Mouse (Mus musculus): ENCODE data around the gene Parvb. TPM values are rescaled to one million over a fixed set of nuclear protein-coding genes. Genes with fewer than 3 reads are reported as not detected.

Gene Parvb
- polyA plus RNA-seq (2015; fragmentation: Nextera tagmentation; extraction: Ambion mirVana), result 4.7 and 6.2 TPM in 2 replicates

DNA sequence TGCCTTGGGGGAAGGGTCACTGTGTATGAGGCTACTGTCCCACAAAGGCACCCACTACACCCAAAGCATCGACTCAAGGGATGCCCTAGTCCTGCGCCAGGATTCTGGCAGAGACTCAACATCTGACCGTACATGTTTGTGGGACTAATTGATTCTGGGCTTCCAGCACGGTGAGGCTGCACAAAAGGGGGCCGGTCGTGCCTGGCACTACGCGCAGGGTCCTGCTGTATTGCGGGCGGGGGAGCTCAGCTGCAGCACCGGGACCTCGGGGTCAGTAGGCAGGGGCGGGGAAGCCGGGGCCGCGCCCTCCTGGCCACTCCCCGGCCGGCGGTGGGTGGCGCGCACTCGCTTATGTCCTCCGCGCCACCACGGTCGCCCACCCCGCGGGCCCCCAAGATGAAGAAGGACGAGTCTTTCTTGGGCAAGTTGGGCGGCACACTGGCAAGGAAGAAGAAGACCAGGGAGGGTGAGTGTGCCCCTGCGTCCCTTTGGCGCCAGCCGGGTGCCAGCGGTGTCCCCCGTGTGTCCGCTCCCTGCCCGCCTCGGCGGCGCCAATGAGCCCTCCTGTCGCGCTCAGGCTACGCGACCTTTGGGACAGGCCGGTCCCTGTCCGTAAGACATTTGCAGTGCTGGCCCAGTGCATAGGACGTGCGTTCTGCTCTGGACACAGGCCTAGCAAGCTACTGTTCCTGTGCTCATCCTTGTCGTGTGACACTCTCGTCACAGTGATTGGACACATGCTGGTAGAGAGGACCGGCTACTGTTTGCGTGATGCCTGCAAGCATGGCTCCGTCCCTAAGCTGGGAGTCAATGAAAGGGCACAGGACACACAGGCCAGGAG is at the start of gene Parvb:
Parvb (plus strand) TSS at position 323 of the 841 bp plus-strand sequence.
- Histone ChIP-seq H3K27ac (peak within 1 kb of the TSS; percentile 75), H3K9ac (replicated peaks) (peak within 1 kb of the TSS; percentile 70), H3K4me2 (replicated peaks) (peak within 1 kb of the TSS; percentile 83), H3K4me1 (replicated peaks) (peaks cover 57% of the 10 kb centered on the region), H3K4me3 (replicated peaks) (peak within 1 kb of the TSS; percentile 44), H3K27me3 (no peaks in the 10 kb centered on the region), H3K36me3 (no peaks in the 10 kb centered on the region), H3K9me3 (no peaks in the 10 kb centered on the region)
- peak; percentile 41 for ATAC-seq
- WGBS, result under 1% methylated on average over 53 of the region's 53 CpGs

DNA sequence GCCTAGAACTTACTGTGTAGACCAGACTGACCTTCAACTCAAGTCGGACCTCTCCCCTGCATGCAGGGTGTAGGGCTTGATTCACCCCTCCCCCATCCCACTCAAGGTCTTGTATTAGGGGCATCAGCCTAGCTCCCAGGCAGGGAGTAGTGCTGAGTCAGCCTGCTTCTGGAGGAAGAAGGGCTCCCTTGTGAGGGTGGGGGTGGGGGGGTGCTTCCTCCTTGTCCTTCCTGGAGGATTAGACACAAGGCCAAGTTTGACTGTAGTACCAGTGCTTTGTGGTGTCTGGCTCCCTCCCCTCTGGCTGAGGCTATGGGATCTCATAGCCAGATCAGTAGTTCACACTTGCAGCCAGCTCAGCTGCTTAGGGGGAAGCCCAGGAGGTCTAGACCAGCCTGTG is 47.9 kb upstream of the Parvb start:
- Histone ChIP-seq H3K36me3 (no peaks in the 10 kb centered on the region), H3K4me2 (replicated peaks) (no peak overlapping the region), H3K4me3 (replicated peaks) (no peak overlapping the region), H3K27ac (no peak overlapping the region), H3K4me1 (replicated peaks) (no peaks in the 10 kb centered on the region), H3K27me3 (no peaks in the 10 kb centered on the region), H3K9me3 (no peaks in the 10 kb centered on the region), H3K9ac (replicated peaks) (no peak overlapping the region)
- no peak for ATAC-seq
- 41% methylated on average over 1 of the region's 1 CpGs for WGBS

DNA sequence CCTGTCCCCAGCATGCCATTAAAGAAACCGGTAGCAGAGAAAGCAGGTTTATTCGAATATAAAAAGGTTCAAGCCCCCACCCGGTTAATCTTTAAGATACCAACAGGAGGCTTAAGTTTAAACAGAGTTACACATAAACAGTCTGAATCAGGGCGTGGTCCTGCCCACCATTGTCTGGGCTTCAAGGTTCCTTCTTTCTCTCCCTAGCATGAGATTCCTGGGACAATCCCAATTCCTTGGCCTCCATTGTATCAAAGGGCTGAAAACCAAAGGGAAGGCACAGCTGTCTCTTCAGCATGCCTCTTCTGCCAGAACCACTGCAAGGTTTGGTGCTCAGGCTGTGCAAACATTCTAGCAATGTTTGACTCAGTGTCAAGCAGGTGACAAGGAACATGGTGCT is 45.6 kb upstream of the Parvb start:
- no peak for ATAC-seq
- H3K4me3 ChIP-seq (replicated peaks), result no peak overlapping the region
- H3K9me3 ChIP-seq, result no peaks in the 10 kb centered on the region
- H3K4me2 ChIP-seq (replicated peaks), result no peak overlapping the region
- H3K4me1 ChIP-seq (replicated peaks), result peaks cover 11% of the 10 kb centered on the region
- H3K9ac ChIP-seq (replicated peaks), result no peak overlapping the region
- H3K27ac ChIP-seq, result no peak overlapping the region
- 56% methylated on average over 4 of the region's 4 CpGs for WGBS
- H3K27me3 ChIP-seq, result no peaks in the 10 kb centered on the region
- H3K36me3 ChIP-seq, result no peaks in the 10 kb centered on the region

DNA sequence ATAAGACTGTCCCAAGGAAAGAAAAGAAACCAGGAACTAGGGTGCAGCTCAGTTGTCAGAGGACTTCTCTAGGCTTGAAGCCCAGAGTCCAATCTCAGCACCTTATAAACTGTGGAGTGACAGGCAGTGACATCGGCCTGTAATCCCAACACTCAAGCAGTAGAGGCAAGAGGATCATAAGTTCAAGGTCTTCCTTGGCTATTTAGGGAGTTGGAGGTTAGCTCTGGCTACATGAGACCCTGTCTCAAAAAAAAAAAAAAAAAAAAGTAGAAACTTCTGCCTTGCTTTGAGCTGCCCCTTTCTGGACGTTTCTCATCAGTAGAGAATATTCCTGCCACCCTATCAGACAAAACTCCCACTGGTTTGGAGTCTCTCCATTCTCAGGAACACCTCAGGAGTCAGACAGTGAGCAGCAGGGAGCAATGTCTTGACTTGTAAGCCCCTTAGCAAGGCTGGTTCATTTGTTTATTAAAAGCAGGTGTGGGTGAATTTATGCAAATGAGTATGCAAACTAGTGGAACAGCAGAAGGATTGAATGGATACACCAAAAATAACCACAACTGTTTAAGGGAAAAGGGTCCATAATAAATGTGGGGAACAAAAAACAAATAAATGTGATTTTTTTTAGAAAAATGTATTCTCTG is 42.8 kb upstream of the Parvb start:
- WGBS, result 62% methylated on average over 2 of the region's 2 CpGs
- Histone ChIP-seq H3K9me3 (no peaks in the 10 kb centered on the region), H3K36me3 (no peaks in the 10 kb centered on the region), H3K4me1 (replicated peaks) (peaks cover 29% of the 10 kb centered on the region), H3K9ac (replicated peaks) (no peak overlapping the region), H3K4me2 (replicated peaks) (no peak overlapping the region), H3K27me3 (no peaks in the 10 kb centered on the region), H3K27ac (no peak overlapping the region), H3K4me3 (replicated peaks) (no peak overlapping the region)
- ATAC-seq, result no peak

DNA sequence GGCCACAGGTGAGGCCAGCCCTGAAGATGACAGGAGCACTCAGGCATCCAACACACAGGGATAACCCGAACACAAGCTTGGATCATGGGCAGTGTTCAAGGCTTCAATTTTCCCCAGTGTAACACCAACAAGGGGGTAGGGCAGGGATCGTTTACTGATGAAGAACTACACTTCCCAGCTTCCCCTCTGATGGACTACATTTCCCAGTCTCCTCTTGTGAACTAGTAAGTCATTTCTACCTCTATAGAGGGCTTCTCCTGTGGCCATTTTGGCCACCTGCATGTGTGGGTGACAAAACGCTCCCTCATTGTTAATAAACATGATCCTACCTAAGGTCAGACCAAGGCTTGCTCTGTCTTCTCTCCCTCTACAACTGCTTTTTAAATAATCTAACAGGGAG is 42.0 kb upstream of the Parvb start:
- Histone ChIP-seq H3K9me3 (no peaks in the 10 kb centered on the region), H3K36me3 (no peaks in the 10 kb centered on the region), H3K27me3 (no peaks in the 10 kb centered on the region), H3K4me3 (replicated peaks) (no peak overlapping the region), H3K4me1 (replicated peaks) (peaks cover 29% of the 10 kb centered on the region), H3K9ac (replicated peaks) (no peak overlapping the region), H3K4me2 (replicated peaks) (no peak overlapping the region), H3K27ac (no peak overlapping the region)
- 40% methylated on average over 3 of the region's 3 CpGs for WGBS
- no peak for ATAC-seq

DNA sequence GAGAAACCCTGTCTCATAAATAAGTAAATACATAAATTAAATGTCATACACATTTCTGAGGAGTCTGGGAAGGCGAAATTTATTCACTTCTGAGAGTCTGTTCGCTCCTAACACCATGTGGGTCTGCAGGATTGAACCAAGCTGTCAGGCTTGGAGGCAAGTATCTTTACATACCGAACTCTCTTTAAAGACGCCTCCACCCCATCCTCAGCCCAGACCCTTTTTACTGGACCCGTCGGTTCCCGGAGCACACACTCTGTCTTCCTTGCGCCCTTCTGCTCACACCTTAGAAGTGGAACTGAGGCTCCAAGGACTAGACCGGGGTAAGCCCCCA is 40.2 kb upstream of the Parvb start:
- H3K4me1 ChIP-seq (replicated peaks), result peaks cover 29% of the 10 kb centered on the region
- no peak for ATAC-seq
- H3K4me2 ChIP-seq (replicated peaks), result peak overlapping the region; percentile 78
- H3K36me3 ChIP-seq, result peaks cover 14% of the 10 kb centered on the region
- peak overlapping the region; percentile 85 for H3K27ac ChIP-seq
- no peaks in the 10 kb centered on the region for H3K9me3 ChIP-seq
- peak overlapping the region; percentile 82 for H3K4me3 ChIP-seq (replicated peaks)
- H3K9ac ChIP-seq (replicated peaks), result peak overlapping the region; percentile 79
- H3K27me3 ChIP-seq, result no peaks in the 10 kb centered on the region
- 2% methylated on average over 9 of the region's 9 CpGs for WGBS

DNA sequence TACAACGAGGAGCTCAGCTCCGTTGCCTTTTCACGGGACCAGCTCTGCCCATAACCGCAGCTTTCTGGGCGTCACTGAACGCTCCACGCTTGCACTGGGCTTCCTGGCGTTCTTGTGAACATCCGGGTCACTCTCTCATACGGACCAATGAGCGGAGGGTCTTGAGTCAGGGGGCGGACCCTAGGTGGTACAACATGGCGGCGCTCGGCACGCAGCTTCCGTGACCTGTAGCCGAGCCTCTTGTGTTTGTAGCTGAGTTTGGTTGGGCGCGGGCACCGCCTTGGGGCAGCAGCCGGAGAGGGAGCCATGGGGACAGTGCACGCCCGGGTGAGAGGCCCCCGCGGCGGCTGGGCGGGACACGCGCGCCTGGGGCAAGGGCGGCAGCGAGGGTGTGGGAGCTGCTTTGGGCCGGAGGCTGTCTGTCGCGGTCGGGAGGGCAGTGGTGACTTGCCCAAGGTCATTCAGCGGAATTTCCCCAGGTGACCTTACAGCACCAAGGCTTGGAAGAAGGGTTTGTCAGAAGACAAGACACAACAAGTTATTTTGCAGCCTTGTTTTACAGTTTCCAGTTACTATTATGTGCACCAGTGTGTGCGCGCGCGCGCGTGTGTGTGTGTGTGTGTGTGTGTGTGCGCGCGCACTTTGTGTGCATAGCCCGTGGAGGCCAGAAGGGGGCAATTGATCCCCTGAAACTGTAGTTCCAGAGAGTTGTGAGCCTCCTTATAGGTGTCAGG is 39.6 kb upstream of the Parvb start, which contains the start of gene Samm50:
Samm50 (plus strand) TSS at position 184 of the 734 bp plus-strand sequence.
- Histone ChIP-seq H3K27ac (peak within 1 kb of the TSS; percentile 85), H3K4me3 (replicated peaks) (peak within 1 kb of the TSS; percentile 82), H3K36me3 (peaks cover 19% of the 10 kb centered on the region), H3K9ac (replicated peaks) (peak within 1 kb of the TSS; percentile 79), H3K4me2 (replicated peaks) (peak within 1 kb of the TSS; percentile 78), H3K4me1 (replicated peaks) (peaks cover 29% of the 10 kb centered on the region), H3K27me3 (no peaks in the 10 kb centered on the region), H3K9me3 (no peaks in the 10 kb centered on the region)
- ATAC-seq, result peak; percentile 99
- WGBS, result 5% methylated on average over 48 of the region's 48 CpGs

DNA sequence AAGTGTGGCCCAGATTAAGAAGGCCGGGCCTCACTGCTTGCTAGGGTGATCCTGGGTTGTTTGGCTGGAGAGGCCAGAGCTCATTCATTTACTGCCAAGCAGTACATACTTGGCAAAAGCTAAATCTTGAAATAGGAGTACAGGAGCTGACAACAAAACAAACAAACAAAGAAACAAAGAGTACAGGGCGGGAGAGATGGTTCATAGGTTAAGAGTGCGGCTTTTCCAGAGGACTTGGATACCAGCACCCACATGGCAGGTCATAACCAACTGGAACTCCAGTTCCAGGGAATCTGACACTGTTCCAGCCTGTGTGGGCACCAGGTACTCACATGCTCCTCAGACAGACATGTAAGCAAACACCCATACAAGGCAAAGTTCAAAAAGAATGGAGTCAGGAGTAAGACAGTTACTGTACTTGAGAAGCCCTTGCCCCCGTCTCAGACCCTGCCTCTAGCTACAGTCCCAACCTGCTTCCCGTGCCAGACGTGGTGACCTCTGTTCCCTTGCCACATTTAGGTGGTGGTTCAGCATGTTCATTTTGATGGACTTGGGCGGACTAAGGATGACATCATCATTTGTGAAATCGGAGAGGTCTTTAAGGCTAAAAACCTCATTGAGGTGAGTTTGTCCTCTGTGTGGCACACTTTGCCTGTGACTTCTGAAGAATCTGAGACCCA is 35.2 kb upstream of the Parvb start:
- WGBS, result 87% methylated on average over 8 of the region's 8 CpGs
- Histone ChIP-seq H3K27me3 (no peaks in the 10 kb centered on the region), H3K9ac (replicated peaks) (no peak overlapping the region), H3K4me2 (replicated peaks) (no peak overlapping the region), H3K4me3 (replicated peaks) (no peak overlapping the region), H3K9me3 (no peaks in the 10 kb centered on the region), H3K4me1 (replicated peaks) (peaks cover 14% of the 10 kb centered on the region), H3K27ac (no peak overlapping the region), H3K36me3 (peaks cover 63% of the 10 kb centered on the region)
- no peak for ATAC-seq

DNA sequence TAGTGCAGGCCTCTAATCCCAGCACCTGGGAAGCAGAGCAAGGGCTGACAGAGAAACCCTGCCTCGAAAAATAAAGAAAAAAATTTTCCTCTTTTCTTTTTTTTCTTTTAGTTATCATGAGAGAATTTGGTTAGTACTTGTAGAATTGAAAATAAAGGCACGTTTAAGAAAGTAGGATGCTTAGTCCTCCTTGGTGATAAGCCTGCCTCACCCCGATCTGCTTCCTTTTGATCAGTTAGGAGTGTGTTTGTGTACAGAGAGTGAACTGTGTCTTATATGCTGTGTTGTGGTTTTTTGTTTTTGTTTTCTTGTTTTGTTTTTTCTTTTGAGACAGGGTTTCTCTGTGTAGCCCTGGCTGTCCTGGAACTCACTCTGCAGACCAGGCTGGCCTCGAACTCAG is 24.5 kb upstream of the Parvb start:
- WGBS, result 93% methylated on average over 4 of the region's 4 CpGs
- peaks cover 1% of the 10 kb centered on the region for H3K4me1 ChIP-seq (replicated peaks)

DNA sequence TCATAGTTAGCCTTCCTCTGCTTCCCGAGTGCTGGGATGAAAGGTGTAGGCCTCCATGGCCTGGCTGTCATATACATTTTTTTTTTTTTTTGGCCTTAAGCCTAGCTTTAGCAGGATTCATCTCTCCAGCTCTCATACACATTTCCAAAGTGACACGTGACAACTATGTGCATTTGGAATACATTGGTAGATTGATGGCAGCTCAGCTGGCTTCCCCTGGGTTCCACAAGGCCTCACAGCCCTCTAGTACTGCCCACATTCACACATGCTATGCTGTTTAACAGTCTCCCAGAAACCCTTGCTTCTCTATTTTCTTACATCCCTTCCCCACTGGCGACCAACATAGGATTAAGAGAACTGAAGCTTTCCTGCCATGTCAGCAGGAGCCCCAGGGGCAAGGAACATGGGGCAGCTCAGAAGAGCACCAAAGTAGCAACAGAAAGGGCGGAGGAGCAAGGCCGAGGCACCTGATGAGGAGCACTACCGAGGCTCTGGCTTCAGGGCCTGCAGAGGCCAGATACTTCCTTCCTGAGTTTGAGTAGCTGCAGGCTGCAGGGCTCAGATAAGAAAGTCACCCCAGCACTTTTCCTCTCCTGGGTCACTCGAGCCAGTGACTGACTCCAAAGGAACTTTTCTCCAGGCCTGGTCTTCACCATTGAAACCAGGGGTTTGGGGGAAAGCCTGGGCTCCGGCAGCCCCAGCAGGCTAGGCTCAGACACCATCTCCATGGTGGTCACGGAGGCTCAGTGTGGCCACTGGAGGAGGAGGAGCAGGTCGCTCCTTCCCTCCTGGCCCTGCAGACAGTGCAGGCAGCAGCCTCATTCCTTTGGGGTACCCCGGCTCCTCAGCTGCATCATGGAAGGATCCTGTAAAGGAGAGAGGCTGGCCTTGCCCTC is 22.1 kb upstream of the Parvb start:
- Histone ChIP-seq H3K4me1 (replicated peaks) (peaks cover 12% of the 10 kb centered on the region), H3K36me3 (peaks cover 73% of the 10 kb centered on the region), H3K27me3 (no peaks in the 10 kb centered on the region), H3K27ac (no peak overlapping the region), H3K9me3 (no peaks in the 10 kb centered on the region), H3K4me2 (replicated peaks) (no peak overlapping the region), H3K9ac (replicated peaks) (no peak overlapping the region), H3K4me3 (replicated peaks) (no peak overlapping the region)
- 91% methylated on average over 11 of the region's 11 CpGs for WGBS
- ATAC-seq, result no peak

More for the DNA sequence above, 24.5 kb upstream of the Parvb start:
- Histone ChIP-seq H3K27me3 (no peaks in the 10 kb centered on the region), H3K4me3 (replicated peaks) (no peak overlapping the region), H3K4me2 (replicated peaks) (no peak overlapping the region), H3K9me3 (no peaks in the 10 kb centered on the region), H3K9ac (replicated peaks) (no peak overlapping the region), H3K27ac (no peak overlapping the region), H3K36me3 (peaks cover 89% of the 10 kb centered on the region)
- ATAC-seq, result no peak

DNA sequence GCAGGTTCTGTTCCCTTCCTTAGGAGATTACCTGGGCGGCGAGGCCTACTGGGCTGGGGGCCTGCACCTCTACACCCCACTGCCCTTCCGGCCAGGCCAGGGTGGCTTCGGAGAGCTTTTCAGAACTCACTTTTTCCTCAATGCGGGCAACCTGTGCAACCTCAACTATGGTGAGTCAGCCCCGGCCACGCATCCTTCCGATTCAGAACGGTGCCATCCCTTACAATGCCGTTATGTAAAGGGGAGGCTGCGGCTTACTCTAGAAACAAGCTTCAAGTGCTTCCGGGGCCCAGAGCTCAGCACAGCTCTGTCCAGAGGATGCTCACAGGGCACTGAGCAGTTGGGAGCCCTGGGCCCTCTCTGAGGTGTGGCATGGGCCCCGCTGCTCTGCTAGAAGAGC is 21.4 kb upstream of the Parvb start:
- H3K27ac ChIP-seq, result no peak overlapping the region

More for the DNA sequence above, 21.4 kb upstream of the Parvb start:
- Histone ChIP-seq H3K4me1 (replicated peaks) (peaks cover 12% of the 10 kb centered on the region), H3K4me2 (replicated peaks) (no peak overlapping the region), H3K9me3 (no peaks in the 10 kb centered on the region), H3K27me3 (no peaks in the 10 kb centered on the region), H3K36me3 (peaks cover 72% of the 10 kb centered on the region), H3K9ac (replicated peaks) (no peak overlapping the region), H3K4me3 (replicated peaks) (no peak overlapping the region)
- 95% methylated on average over 13 of the region's 13 CpGs for WGBS
- no peak for ATAC-seq
